Mouse (Mus musculus) heart, embryonic 16.5 days (tissue): ENCODE data around the gene Slc22a6. TPM values are rescaled to one million over a fixed set of nuclear protein-coding genes. Genes with fewer than 3 reads are reported as not detected.

Source experiments
- ATAC-seq: fragments of 200-750 bp; cut with Nextera tagmentation; replicated peaks from 2 replicates; pipeline ENCODE4 v1.8.0; 2017; ENCODE audit warnings: moderate number of reproducible peaks; ENCODE audit not compliant: insufficient read depth, low FRiP score; ENCODE audit errors: extremely low read depth
- H3K27ac ChIP-seq: fragments of 300-500 bp; sonication (generic); 2 replicates; pipeline ENCODE4 v1.5.1; 2014; ENCODE audit warnings: mild to moderate bottlenecking, low read length, control low read depth, moderate library complexity
- H3K27me3 ChIP-seq: fragments of 300-500 bp; sonication (generic); 2 replicates; pipeline ENCODE4 v1.6.1; 2014; ENCODE audit warnings: low read length, mixed read lengths; ENCODE audit not compliant: control insufficient read depth, insufficient read depth
- H3K36me3 ChIP-seq: fragments of 300-500 bp; sonication (generic); 2 replicates; pipeline ENCODE4 v1.6.1; 2014; ENCODE audit not compliant: control insufficient read depth, insufficient read depth
- H3K4me1 ChIP-seq: fragments of 300-500 bp; sonication (generic); 2 replicates; pipeline ENCODE4 v1.6.1; 2014; ENCODE audit warnings: low read length, mixed read lengths; ENCODE audit not compliant: control insufficient read depth, insufficient read depth
- H3K4me2 ChIP-seq: fragments of 300-500 bp; sonication (generic); 2 replicates; pipeline ENCODE4 v1.6.1; 2014; ENCODE audit warnings: low read depth, mild to moderate bottlenecking, control low read depth, low read length
- H3K4me3 ChIP-seq: fragments of 300-500 bp; sonication (generic); 2 replicates; pipeline ENCODE4 v1.5.1; 2014; ENCODE audit warnings: mild to moderate bottlenecking, control low read depth, low read length
- H3K9ac ChIP-seq: fragments of 300-500 bp; sonication (generic); 2 replicates; pipeline ENCODE4 v1.6.1; 2014; ENCODE audit warnings: low read length, control low read depth
- H3K9me3 ChIP-seq: fragments of 300-500 bp; sonication (generic); replicated peaks from 2 replicates; pipeline ENCODE4 v1.6.1; 2016; ENCODE audit warnings: low read length; ENCODE audit not compliant: control insufficient read depth
- WGBS: fragments of 180-500 bp; shearing (Covaris S2); extraction: QIAGEN DNeasy Blood & Tissue Kit; methylation state at CpG from one replicate; pipeline ENCODE4 v1.1.7; 2014; 5-methylcytosine and 5-hydroxymethylcytosine counted together
- polyA plus RNA-seq: library from polyadenylated mRNA; unstranded; fragments of >200 nt; fragmentation: Nextera tagmentation; extraction: Ambion mirVana; gene quantifications from 2 replicates; pipeline ENCODE4 v1.2.1, GENCODE M21; 2015

The Slc22a6 gene
- polyA plus RNA-seq, 1 experiment from 2014 or later: not detected

DNA sequence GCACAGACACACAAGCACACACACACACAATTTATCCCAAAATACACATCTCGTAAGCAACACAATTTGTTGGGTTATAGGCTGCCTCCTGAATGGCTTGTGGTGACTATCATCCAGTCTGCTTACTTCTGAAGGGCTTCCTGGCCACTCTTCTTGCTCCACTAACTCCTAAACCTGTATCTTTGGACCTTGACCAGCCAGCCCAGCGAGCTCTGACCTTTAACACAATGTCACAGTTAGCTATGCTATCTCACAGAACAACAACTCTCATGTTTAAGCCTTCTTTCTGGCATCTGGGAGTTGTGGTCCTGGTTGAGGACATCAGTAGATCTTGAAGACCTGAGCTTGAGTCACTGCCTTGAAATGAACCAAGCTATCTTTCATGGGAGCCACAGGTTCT is 18.6 kb upstream of the Slc22a6 start:
- Histone ChIP-seq H3K4me1 (no peaks in the 10 kb centered on the region), H3K27ac (no peak overlapping the region), H3K9ac (no peak overlapping the region), H3K4me3 (no peak overlapping the region), H3K36me3 (no peaks in the 10 kb centered on the region), H3K9me3 (no peaks in the 10 kb centered on the region), H3K4me2 (no peak overlapping the region), H3K27me3 (no peaks in the 10 kb centered on the region)
- ATAC-seq: no peak
- WGBS: 70% methylated on average over 2 of the region's 2 CpGs

GRCm38 (mm10) chr19:8601922-8602321 is 15.9 kb upstream of the Slc22a6 start:
- no peak overlapping the region for H3K4me3 ChIP-seq
- no peaks in the 10 kb centered on the region for H3K36me3 ChIP-seq
- ATAC-seq: peak; percentile 52; the same call in 1 of the 2 replicates
- no peak overlapping the region for H3K4me2 ChIP-seq
- no peaks in the 10 kb centered on the region for H3K27me3 ChIP-seq
- H3K9me3 ChIP-seq: no peaks in the 10 kb centered on the region
- H3K27ac ChIP-seq: no peak overlapping the region
- no peak overlapping the region for H3K9ac ChIP-seq
- H3K4me1 ChIP-seq: no peaks in the 10 kb centered on the region

DNA sequence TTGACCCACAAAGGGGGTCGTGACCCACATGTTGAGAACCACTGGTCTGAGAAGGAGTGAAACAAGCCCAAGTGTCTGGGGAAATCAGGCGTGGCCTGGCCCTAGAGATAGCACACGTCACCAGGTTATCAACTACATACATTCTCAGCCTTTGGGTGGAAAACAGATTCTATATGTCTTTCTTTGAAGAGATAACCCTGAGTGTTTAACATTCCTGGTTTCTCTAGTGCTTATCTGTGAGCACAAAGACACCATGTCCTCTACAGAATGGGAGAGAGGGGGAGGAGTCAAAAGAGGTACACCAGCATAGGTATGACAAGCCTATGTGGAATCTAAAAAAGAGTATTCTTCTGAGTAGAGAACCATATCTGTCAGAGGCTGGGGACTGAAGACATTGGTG is 14.9 kb upstream of the Slc22a6 start:
- no peak overlapping the region for H3K4me3 ChIP-seq
- no peaks in the 10 kb centered on the region for H3K27me3 ChIP-seq
- ATAC-seq: no peak
- no peaks in the 10 kb centered on the region for H3K9me3 ChIP-seq
- H3K9ac ChIP-seq: no peak overlapping the region
- no peak overlapping the region for H3K4me2 ChIP-seq
- H3K4me1 ChIP-seq: no peaks in the 10 kb centered on the region
- WGBS: 34% methylated on average over 3 of the region's 3 CpGs
- no peaks in the 10 kb centered on the region for H3K36me3 ChIP-seq
- H3K27ac ChIP-seq: no peak overlapping the region

- H3K9ac ChIP-seq: no peak overlapping the region
- no peak overlapping the region for H3K4me2 ChIP-seq
- no peaks in the 10 kb centered on the region for H3K27me3 ChIP-seq
- no peak for ATAC-seq
- WGBS: 92% methylated on average over 8 of the region's 8 CpGs
- no peaks in the 10 kb centered on the region for H3K36me3 ChIP-seq
- H3K4me1 ChIP-seq: no peaks in the 10 kb centered on the region
- no peaks in the 10 kb centered on the region for H3K9me3 ChIP-seq
- H3K4me3 ChIP-seq: no peak overlapping the region
- no peak overlapping the region for H3K27ac ChIP-seq
These were observed 13.2 kb upstream of the Slc22a6 start for GRCm38 (mm10) chr19:8604536-8605240.

DNA sequence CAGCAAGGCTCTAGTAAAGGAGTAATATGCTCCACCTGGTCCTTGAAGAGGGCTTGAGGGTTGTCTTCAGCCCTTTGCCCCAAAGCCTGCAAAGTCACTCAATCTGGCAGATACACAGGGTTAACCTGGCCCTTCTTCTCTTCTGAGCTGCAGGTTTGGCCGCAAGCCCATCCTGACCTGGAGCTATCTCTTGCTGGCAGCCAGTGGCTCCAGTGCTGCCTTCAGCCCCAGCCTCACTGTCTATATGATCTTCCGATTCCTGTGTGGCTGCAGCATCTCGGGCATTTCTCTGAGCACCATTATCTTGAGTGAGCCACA is 12.6 kb upstream of the Slc22a6 start:
- H3K4me3 ChIP-seq: no peak overlapping the region
- no peaks in the 10 kb centered on the region for H3K4me1 ChIP-seq
- WGBS: 68% methylated on average over 3 of the region's 3 CpGs
- H3K36me3 ChIP-seq: no peaks in the 10 kb centered on the region
- H3K4me2 ChIP-seq: no peak overlapping the region
- no peaks in the 10 kb centered on the region for H3K27me3 ChIP-seq
- H3K9ac ChIP-seq: no peak overlapping the region
- H3K9me3 ChIP-seq: no peaks in the 10 kb centered on the region
- no peak overlapping the region for H3K27ac ChIP-seq
- ATAC-seq: no peak

GRCm38 (mm10) chr19:8611358-8612123 is 6.3 kb upstream of the Slc22a6 start:
- Histone ChIP-seq H3K9ac (no peak overlapping the region), H3K4me2 (no peak overlapping the region), H3K4me3 (no peak overlapping the region), H3K9me3 (no peaks in the 10 kb centered on the region), H3K4me1 (no peaks in the 10 kb centered on the region), H3K27ac (no peak overlapping the region), H3K27me3 (no peaks in the 10 kb centered on the region), H3K36me3 (no peaks in the 10 kb centered on the region)
- no peak for ATAC-seq
- WGBS: 71% methylated on average over 8 of the region's 8 CpGs

DNA sequence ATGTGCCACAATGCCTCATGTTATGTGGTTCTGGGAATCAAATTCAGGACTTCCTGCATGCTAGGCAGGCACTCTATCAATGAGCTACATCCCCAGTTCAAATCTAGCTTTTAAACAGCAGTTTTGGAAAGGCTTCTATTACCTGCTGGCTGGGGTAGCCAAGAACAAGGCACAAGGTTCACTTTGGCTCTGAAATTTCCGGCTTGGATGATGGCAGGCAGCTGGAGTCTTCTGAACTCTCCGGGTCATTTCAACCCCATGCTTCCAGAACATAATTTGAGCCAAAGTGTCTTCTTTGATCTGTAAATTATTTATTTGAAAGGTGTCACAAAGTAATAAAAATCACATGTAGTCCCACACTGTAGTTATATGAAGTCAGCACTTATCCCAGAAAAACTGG is 4.7 kb upstream of the Slc22a6 start:
- H3K4me2 ChIP-seq: no peak overlapping the region
- 74% methylated on average over 2 of the region's 2 CpGs for WGBS
- H3K9me3 ChIP-seq: no peaks in the 10 kb centered on the region
- no peak overlapping the region for H3K9ac ChIP-seq
- H3K4me3 ChIP-seq: no peak overlapping the region
- no peaks in the 10 kb centered on the region for H3K36me3 ChIP-seq
- H3K4me1 ChIP-seq: no peaks in the 10 kb centered on the region
- no peak for ATAC-seq
- no peak overlapping the region for H3K27ac ChIP-seq
- no peaks in the 10 kb centered on the region for H3K27me3 ChIP-seq

GRCm38 (mm10) chr19:8614343-8614742 is 3.5 kb upstream of the Slc22a6 start:
- WGBS: 46% methylated on average over 2 of the region's 2 CpGs
- H3K9ac ChIP-seq: no peak overlapping the region
- no peaks in the 10 kb centered on the region for H3K9me3 ChIP-seq
- no peak overlapping the region for H3K4me2 ChIP-seq
- no peak overlapping the region for H3K27ac ChIP-seq
- no peak overlapping the region for H3K4me3 ChIP-seq
- no peaks in the 10 kb centered on the region for H3K27me3 ChIP-seq
- H3K36me3 ChIP-seq: no peaks in the 10 kb centered on the region
- no peaks in the 10 kb centered on the region for H3K4me1 ChIP-seq
- ATAC-seq: no peak

- WGBS: 56% methylated on average over 4 of the region's 4 CpGs
These were observed 1.5 kb upstream of the Slc22a6 start for GRCm38 (mm10) chr19:8616314-8616713.

More at GRCm38 (mm10) chr19:8616314-8616713, 1.5 kb upstream of the Slc22a6 start:
- H3K4me3 ChIP-seq: no peak overlapping the region
- no peak overlapping the region for H3K27ac ChIP-seq
- no peaks in the 10 kb centered on the region for H3K36me3 ChIP-seq
- H3K4me2 ChIP-seq: no peak overlapping the region
- no peaks in the 10 kb centered on the region for H3K27me3 ChIP-seq
- H3K9ac ChIP-seq: no peak overlapping the region
- no peaks in the 10 kb centered on the region for H3K4me1 ChIP-seq
- ATAC-seq: no peak
- H3K9me3 ChIP-seq: no peaks in the 10 kb centered on the region
